24 mouse cellular contexts compared by ENCODE assay signal in genomic region chr7:122367303-122368007, GRCm38 (mm10).
DNase-seq lines count a peak whose midpoint lies in the region; TF ChIP-seq lines count a peak whose summit lies in the region.
"Had no signal": no experiment of that assay in that cellular context is flagged by ENCODE, and none has a peak within 500 bp of the region (broad histone marks: within the 10 kb centered on the region; RNA-seq: fewer than 3 reads in every experiment).

No protein-coding gene starts in this region.

- in situ Hi-C loops in ES-E14 (cut with MboI; ENCODE audit: low sequenced_read_pairs in 2 of 2, unreplicated experiment in 2 of 2), result no loop called here

- H3K4me1 ChIP-seq in ES-E14 (ENCODE audit: control insufficient read depth in 2 of 2, insufficient read depth in 2 of 2, low read length in 2 of 2, poor library complexity in 1 of 2), result no peaks in the 10 kb centered on the region
- H3K4me1 ChIP-seq in cerebellum, adult 2 months (ENCODE audit: control insufficient read depth, insufficient read depth, low read length), result peaks cover 17% of the 10 kb centered on the region
- H3K4me1 ChIP-seq: embryonic facial prominence, embryonic 13.5 days; heart, embryonic 12.5 days; hindbrain, embryonic 15.5 days; limb, embryonic 13.5 days; lung, embryonic 15.5 days; midbrain, embryonic 12.5 days; neural tube, embryonic 13.5 days had no signal

- intact Hi-C loops in left cerebral cortex, adult 2 months (cut with DNase I), result no loop called here

- H3K27ac ChIP-seq in ES-E14 (ENCODE audit: insufficient read depth, low read depth, low read length, poor library complexity, severe bottlenecking), result no peak overlapping the region
- peak overlapping the region; percentile 12; the same call in 1 of the 2 replicates for H3K27ac ChIP-seq in left cerebral cortex, adult 2 months
- H3K27ac ChIP-seq in cerebellum, adult 2 months (ENCODE audit: insufficient read depth, low read length), result no peak overlapping the region
- H3K27ac ChIP-seq: embryonic facial prominence, embryonic 13.5 days; hindbrain, embryonic 15.5 days; limb, embryonic 13.5 days; lung, embryonic 15.5 days; midbrain, embryonic 12.5 days; neural tube, embryonic 13.5 days had no signal

- TF ChIP-seq CTCF in left cerebral cortex, adult 2 months (IDR thresholded peaks at IDR 0.05), result no peak
- TF ChIP-seq CTCF in cerebellum, adult 2 months (IDR thresholded peaks at IDR 0.05; ENCODE audit: borderline replicate concordance, insufficient read depth, low read depth, low read length), result no peak

- no peaks in the 10 kb centered on the region for H3K36me3 ChIP-seq in ES-E14 (ENCODE audit: control insufficient read depth, insufficient read depth, low read length, poor library complexity, severe bottlenecking)
- H3K36me3 ChIP-seq: embryonic facial prominence, embryonic 13.5 days; heart, embryonic 12.5 days; hindbrain, embryonic 15.5 days; limb, embryonic 13.5 days; lung, embryonic 15.5 days; midbrain, embryonic 12.5 days; neural tube, embryonic 13.5 days had no signal

- no peaks in the 10 kb centered on the region for H3K27me3 ChIP-seq in cerebellum, adult 2 months (ENCODE audit: control insufficient read depth, insufficient read depth, low read length)
- H3K27me3 ChIP-seq: embryonic facial prominence, embryonic 13.5 days; heart, embryonic 12.5 days; hindbrain, embryonic 15.5 days; limb, embryonic 13.5 days; lung, embryonic 15.5 days; midbrain, embryonic 12.5 days; neural tube, embryonic 13.5 days had no signal

- no peak overlapping the region for H3K4me3 ChIP-seq in ES-E14 (ENCODE audit: insufficient read depth in 1 of 2, low read depth in 1 of 2, low read length in 2 of 2, poor library complexity in 1 of 2, severe bottlenecking in 1 of 2)
- no peak overlapping the region for H3K4me3 ChIP-seq in left cerebral cortex, adult 2 months
- no peak overlapping the region for H3K4me3 ChIP-seq in cerebellum, adult 2 months (replicated peaks; ENCODE audit: insufficient read depth, low read depth, low read length)
- H3K4me3 ChIP-seq: embryonic facial prominence, embryonic 13.5 days; heart, embryonic 12.5 days; hindbrain, embryonic 15.5 days; limb, embryonic 13.5 days; lung, embryonic 15.5 days; midbrain, embryonic 12.5 days; neural tube, embryonic 13.5 days had no signal

- H3K9me3 ChIP-seq in ES-E14 (ENCODE audit: control insufficient read depth, insufficient read depth, low read depth, low read length), result no peaks in the 10 kb centered on the region
- H3K9me3 ChIP-seq: embryonic facial prominence, embryonic 13.5 days; heart, embryonic 12.5 days; hindbrain, embryonic 15.5 days; limb, embryonic 13.5 days; lung, embryonic 15.5 days; midbrain, embryonic 12.5 days; neural tube, embryonic 13.5 days had no signal

- no peak overlapping the region for H3K9ac ChIP-seq in ES-E14 (ENCODE audit: insufficient read depth, low read depth, low read length, poor library complexity, severe bottlenecking)
- H3K9ac ChIP-seq: embryonic facial prominence, embryonic 13.5 days; heart, embryonic 12.5 days; hindbrain, embryonic 15.5 days; limb, embryonic 13.5 days; lung, embryonic 15.5 days; midbrain, embryonic 12.5 days; neural tube, embryonic 13.5 days had no signal

- TF ChIP-seq POLR2A in cerebellum, adult 2 months (IDR thresholded peaks at IDR 0.05; ENCODE audit: borderline replicate concordance, insufficient read depth, low read length), result no peak

- 56% methylated on average over 7 of the region's 7 CpGs for WGBS in cerebellum, adult 2 months

- DNase-seq in layer of hippocampus, adult 9-11 months, result peak; percentile 32
- no peak for DNase-seq in layer of hippocampus, postnatal 14 days (ENCODE audit: low spot score in 2 of 2)
- no peak for DNase-seq in ES-E14 (ENCODE audit: low read depth, low spot score)
- peak in 1 of 2 experiments; percentile 52 for DNase-seq in left cerebral cortex, adult 2 months (ENCODE audit: extremely low spot score in 1 of 2, low spot score in 2 of 2)
- DNase-seq in right cerebral cortex, postnatal 36 days (ENCODE audit: low spot score in 2 of 2), result peak; percentile 48 to 50
- DNase-seq in cerebellum, adult 2 months, result no peak
- DNase-seq in cerebellum, adult 9-11 months, result no peak
- DNase-seq: adrenal gland, postnatal 10 days; cerebellum, adult 11 months; gastrocnemius, postnatal 14 days; heart, adult 18-20 months; heart, postnatal 4 days; kidney, adult 11 months; kidney, postnatal 14 days; layer of hippocampus, postnatal 36 days; retina, postnatal 1 day; thymus, postnatal 4 days had no signal

TF ChIP-seq in ES-E14, 5 proteins besides CTCF, POLR2A, EP300 and RAD21:
- TF ChIP-seq CHD2 (IDR thresholded peaks at IDR 0.05; ENCODE audit: low read depth, low read length) (peak; percentile 70), ZNF384 (IDR thresholded peaks at IDR 0.05; ENCODE audit: low read depth, low read length) (no peak)

Comparison
In these comparisons a context has a peak if more than half of its experiments do, and no peak if none do; other contexts are left out.
1. DNase-seq: peak in layer of hippocampus, adult 9-11 months (single experiment) and right cerebral cortex, postnatal 36 days (2 of 2); none in layer of hippocampus, postnatal 14 days (0 of 2), ES-E14 (single experiment), cerebellum, adult 2 months (0 of 2) and cerebellum, adult 9-11 months (single experiment).